ENCODE assay signal across 22 mouse cellular contexts in the genomic region with DNA sequence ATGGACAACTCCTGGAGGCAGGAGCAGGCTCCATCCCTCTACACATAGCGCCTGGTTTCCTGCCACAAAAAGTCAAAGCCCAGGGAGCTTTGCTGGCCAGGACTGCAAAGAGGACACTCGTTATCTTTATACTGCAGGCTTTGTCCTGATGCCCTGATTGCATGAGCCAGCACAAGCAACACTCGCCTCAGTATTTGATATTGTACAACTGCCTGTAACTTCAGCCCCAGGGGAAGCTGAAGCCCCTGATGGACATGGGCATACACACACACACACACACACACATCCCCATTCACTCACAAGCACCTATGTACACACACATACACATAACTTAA. TPM values are rescaled to one million over a fixed set of nuclear protein-coding genes. Genes with fewer than 3 reads are reported as not detected.
A peak's percentile ranks its signal among the peaks of the same experiment; 100 is the strongest.
DNase-seq lines count a peak whose midpoint lies in the region; ATAC-seq and TF ChIP-seq lines count a peak whose summit lies in the region.
"Had no signal": no experiment of that assay in that cellular context is flagged by ENCODE, and none has a peak within 500 bp of the region (broad histone marks: within the 10 kb centered on the region; RNA-seq: fewer than 3 reads in every experiment).

No protein-coding gene starts in this region.

- no peak for TF ChIP-seq POLR2A in MEL (IDR thresholded peaks at IDR 0.05; ENCODE audit: control insufficient read depth in 1 of 2, insufficient read depth in 1 of 2, low read depth in 1 of 2, low read length in 2 of 2, poor library complexity in 1 of 2)

- H3K27me3 ChIP-seq in MEL (ENCODE audit: control insufficient read depth in 1 of 2, insufficient read depth in 2 of 2, low read length in 2 of 2): no peaks in the 10 kb centered on the region
- H3K27me3 ChIP-seq in liver, embryonic 13.5 days: no peaks in the 10 kb centered on the region
- H3K27me3 ChIP-seq in megakaryocyte, embryonic 14.5 days (replicated peaks): peaks cover 9% of the 10 kb centered on the region
- no peaks in the 10 kb centered on the region for H3K27me3 ChIP-seq in stomach, postnatal 0 days (ENCODE audit: control insufficient read depth, insufficient read depth, low read length)
- no peaks in the 10 kb centered on the region for H3K27me3 ChIP-seq in forebrain, embryonic 13.5 days
- H3K27me3 ChIP-seq: heart, embryonic 12.5 days; limb, embryonic 12.5 days had no signal

- H3K4me1 ChIP-seq in MEL (ENCODE audit: control insufficient read depth in 1 of 2, insufficient read depth in 2 of 2, low read length in 2 of 2): peaks cover 0 to 13% of the 10 kb centered on the region in 2 experiments; a peak in 2 of 4 replicates
- peaks cover 40% of the 10 kb centered on the region for H3K4me1 ChIP-seq in liver, embryonic 13.5 days (replicated peaks)
- peaks cover 40% of the 10 kb centered on the region for H3K4me1 ChIP-seq in megakaryocyte, embryonic 14.5 days
- no peaks in the 10 kb centered on the region for H3K4me1 ChIP-seq in stomach, postnatal 0 days (replicated peaks; ENCODE audit: control insufficient read depth, insufficient read depth)
- no peaks in the 10 kb centered on the region for H3K4me1 ChIP-seq in forebrain, embryonic 13.5 days
- H3K4me1 ChIP-seq: embryonic facial prominence, embryonic 10.5 days; hindbrain, embryonic 10.5 days; limb, embryonic 12.5 days had no signal

- no peak overlapping the region for H3K4me2 ChIP-seq in liver, embryonic 13.5 days
- H3K4me2 ChIP-seq in stomach, postnatal 0 days (replicated peaks; ENCODE audit: low read depth): no peak overlapping the region
- no peak overlapping the region for H3K4me2 ChIP-seq in forebrain, embryonic 13.5 days
- H3K4me2 ChIP-seq: heart, embryonic 12.5 days; limb, embryonic 12.5 days had no signal

- no peak overlapping the region for H3K9ac ChIP-seq in MEL (ENCODE audit: control insufficient read depth, low read depth, low read length, poor library complexity, severe bottlenecking)
- H3K9ac ChIP-seq in liver, embryonic 13.5 days: peak overlapping the region; percentile 12; the same call in 1 of the 2 replicates
- no peak overlapping the region for H3K9ac ChIP-seq in stomach, postnatal 0 days (ENCODE audit: low read length)
- no peak overlapping the region for H3K9ac ChIP-seq in forebrain, embryonic 13.5 days
- H3K9ac ChIP-seq: heart, embryonic 12.5 days; limb, embryonic 12.5 days had no signal

- no peak overlapping the region for H3K4me3 ChIP-seq in MEL (ENCODE audit: control insufficient read depth in 1 of 2, insufficient read depth in 1 of 2, low read depth in 2 of 2, low read length in 2 of 2)
- no peak overlapping the region for H3K4me3 ChIP-seq in liver, embryonic 13.5 days (replicated peaks)
- peak overlapping the region; percentile 33 for H3K4me3 ChIP-seq in megakaryocyte, embryonic 14.5 days (replicated peaks)
- no peak overlapping the region for H3K4me3 ChIP-seq in stomach, postnatal 0 days (ENCODE audit: low read depth, low read length)
- no peak overlapping the region for H3K4me3 ChIP-seq in forebrain, embryonic 13.5 days
- H3K4me3 ChIP-seq: embryonic facial prominence, embryonic 10.5 days; heart, embryonic 12.5 days; hindbrain, embryonic 10.5 days; limb, embryonic 12.5 days had no signal

- no peak for TF ChIP-seq RAD21 in MEL (IDR thresholded peaks at IDR 0.05; ENCODE audit: low read depth, low read length)

- TF ChIP-seq CTCF in MEL (IDR thresholded peaks at IDR 0.05 in 2 of 3, conservative IDR thresholded peaks at IDR 0.05 in 1 of 3; ENCODE audit: control insufficient read depth in 1 of 3, insufficient read depth in 1 of 3, low read depth in 2 of 3, low read length in 3 of 3, poor library complexity in 1 of 3, severe bottlenecking in 1 of 3): no peak
- no peak for TF ChIP-seq CTCF in stomach, postnatal 0 days (IDR thresholded peaks at IDR 0.05; ENCODE audit: low read depth)

- WGBS in liver, embryonic 13.5 days (ENCODE audit: insufficient replicate concordance): 15% methylated on average over 3 of the region's 3 CpGs
- 69% methylated on average over 3 of the region's 3 CpGs for WGBS in stomach, postnatal 0 days
- 55% methylated on average over 3 of the region's 3 CpGs for WGBS in forebrain, embryonic 13.5 days

- H3K27ac ChIP-seq in MEL (ENCODE audit: control insufficient read depth, low read depth, low read length): no peak overlapping the region
- H3K27ac ChIP-seq in liver, embryonic 13.5 days: no peak overlapping the region
- no peak overlapping the region for H3K27ac ChIP-seq in stomach, postnatal 0 days (replicated peaks)
- H3K27ac ChIP-seq in forebrain, embryonic 13.5 days: no peak overlapping the region
- H3K27ac ChIP-seq: embryonic facial prominence, embryonic 10.5 days; hindbrain, embryonic 10.5 days; limb, embryonic 12.5 days had no signal

- peak; percentile 56 for ATAC-seq in erythroblast, adult 5-6 weeks (replicated peaks; ENCODE audit: low FRiP score, poor library complexity, severe bottlenecking)
- ATAC-seq in liver, embryonic 13.5 days (ENCODE audit: low read depth): peak; percentile 76
- no peak for ATAC-seq in stomach, postnatal 0 days (ENCODE audit: low FRiP score, low TSS enrichment)
- no peak for ATAC-seq in forebrain, embryonic 13.5 days
- ATAC-seq: intestine, postnatal 0 days had no signal

- H3K36me3 ChIP-seq in MEL (ENCODE audit: control insufficient read depth in 1 of 2, insufficient read depth in 2 of 2, low read length in 2 of 2): peaks cover 0 to 6% of the 10 kb centered on the region in 2 experiments; a peak in 2 of 4 replicates
- no peaks in the 10 kb centered on the region for H3K36me3 ChIP-seq in liver, embryonic 13.5 days
- H3K36me3 ChIP-seq in megakaryocyte, embryonic 14.5 days (replicated peaks; ENCODE audit: low read length): no peaks in the 10 kb centered on the region
- no peaks in the 10 kb centered on the region for H3K36me3 ChIP-seq in stomach, postnatal 0 days (ENCODE audit: control insufficient read depth, insufficient read depth, low read length)
- H3K36me3 ChIP-seq in forebrain, embryonic 13.5 days (ENCODE audit: poor library complexity, severe bottlenecking): no peaks in the 10 kb centered on the region
- H3K36me3 ChIP-seq: embryonic facial prominence, embryonic 10.5 days; heart, embryonic 12.5 days; hindbrain, embryonic 10.5 days; limb, embryonic 12.5 days had no signal

- no peaks in the 10 kb centered on the region for H3K79me2 ChIP-seq in MEL (ENCODE audit: control insufficient read depth, insufficient read depth, low read length, poor library complexity)

- TF ChIP-seq EP300 in MEL (IDR thresholded peaks at IDR 0.05; ENCODE audit: low read depth in 1 of 2, low read length in 2 of 2): peak; percentile 78 to 82
- no peak for TF ChIP-seq EP300 in stomach, postnatal 0 days (optimal IDR thresholded peaks at IDR 0.05)

- H3K9me3 ChIP-seq in MEL (replicated peaks; ENCODE audit: insufficient read depth, low read length): no peaks in the 10 kb centered on the region
- H3K9me3 ChIP-seq in liver, embryonic 13.5 days (replicated peaks): no peaks in the 10 kb centered on the region
- no peaks in the 10 kb centered on the region for H3K9me3 ChIP-seq in megakaryocyte, embryonic 14.5 days
- H3K9me3 ChIP-seq in stomach, postnatal 0 days (ENCODE audit: control insufficient read depth, low read length): no peaks in the 10 kb centered on the region
- H3K9me3 ChIP-seq in forebrain, embryonic 13.5 days (replicated peaks): no peaks in the 10 kb centered on the region
- H3K9me3 ChIP-seq: embryonic facial prominence, embryonic 10.5 days; heart, embryonic 12.5 days; hindbrain, embryonic 10.5 days; limb, embryonic 12.5 days had no signal

- peak; percentile 71 for DNase-seq in MEL (ENCODE audit: low read depth, low spot score)
- peak; percentile 54 for DNase-seq in liver, embryonic 13.5 days
- DNase-seq in stomach, postnatal 0 days (ENCODE audit: low spot score): no peak
- no peak for DNase-seq in kidney, postnatal 25 days
- DNase-seq in embryo, embryonic 10 days (ENCODE audit: low spot score): no peak
- DNase-seq: adrenal gland, postnatal 36 days; B cell, adult 2 months; cerebellum, adult 2 months; heart, adult 11 months; heart, postnatal 10 days; kidney, postnatal 36 days; lung, adult 2 months; lung, postnatal 14 days; thymus, postnatal 4 days had no signal

TF ChIP-seq in MEL, 35 proteins besides CTCF, POLR2A, EP300 and RAD21:
- no peak for TF ChIP-seq POLR2AphosphoS2 (IDR thresholded peaks at IDR 0.05; ENCODE audit: low read length)
- TF ChIP-seq NELFE (IDR thresholded peaks at IDR 0.05; ENCODE audit: low read depth, low read length): no peak
- peak; percentile 86 for TF ChIP-seq GATA1 (IDR thresholded peaks at IDR 0.05; ENCODE audit: low read depth, low read length)
- TF ChIP-seq TAL1 (IDR thresholded peaks at IDR 0.05; ENCODE audit: low read length): peak; percentile 92
- TF ChIP-seq MYB (IDR thresholded peaks at IDR 0.05; ENCODE audit: low read depth, low read length): no peak
- TF ChIP-seq TCF12 (IDR thresholded peaks at IDR 0.05; ENCODE audit: low read depth, low read length): peak; percentile 90
- no peak for TF ChIP-seq USF2 (IDR thresholded peaks at IDR 0.05; ENCODE audit: borderline replicate concordance in 1 of 2, insufficient read depth in 1 of 2, low read depth in 1 of 2, low read length in 2 of 2)
- peak; percentile 87 for TF ChIP-seq RCOR1 (IDR thresholded peaks at IDR 0.05; ENCODE audit: low read depth, low read length)
- TF ChIP-seq ZNF384 (IDR thresholded peaks at IDR 0.05; ENCODE audit: low read depth, low read length): no peak
- TF ChIP-seq ETS1 (IDR thresholded peaks at IDR 0.05; ENCODE audit: low read depth, low read length): 0 out of 2 replicates have a peak, but pooled peaks have one; percentile 18

RNA-seq across cellular contexts. Expression of a gene that starts 16.3 kb away (rescaled TPM):
- total RNA-seq in MEL (2012; rRNA removed): 74.2 and 83.5 TPM in 2 replicates
- 100 to 1,000 TPM in 1 of 2 experiments, not detected in 1; 385 TPM for polyA plus RNA-seq in MEL (2012; ENCODE audit: insufficient read depth in 1 of 2, insufficient read length in 2 of 2, low read depth in 1 of 2, low replicate concordance in 2 of 2, missing spikeins in 1 of 2)
- 83.2 and 88.2 TPM in 2 replicates for total RNA-seq in erythroblast, adult 5-6 weeks (2015; ENCODE audit: low replicate concordance)
- total RNA-seq in erythroblast, adult 5-6 weeks (2017; ENCODE audit: low replicate concordance): 20.1 and 35.3 TPM in 2 replicates
- polyA plus RNA-seq in liver, embryonic 13.5 days (2015; fragmentation: Nextera tagmentation; extraction: Ambion mirVana): 327 and 339 TPM in 2 replicates
- 984 and 2,235 TPM in 2 replicates for polyA plus RNA-seq in megakaryocyte, embryonic 14.5 days (2012; ENCODE audit: insufficient read depth, low replicate concordance)
- polyA plus RNA-seq in stomach, postnatal 0 days (2015; fragmentation: Nextera tagmentation; extraction: Ambion mirVana): 331 and 337 TPM in 2 replicates
- polyA plus RNA-seq in forebrain, embryonic 13.5 days (2015; fragmentation: Nextera tagmentation; extraction: Ambion mirVana): 204 and 245 TPM in 2 replicates

Comparison
In these comparisons a context has a peak if more than half of its experiments do, and no peak if none do; other contexts are left out.
1. DNase-seq: peak in MEL (single experiment) and liver, embryonic 13.5 days (single experiment); none in stomach, postnatal 0 days (single experiment), kidney, postnatal 25 days (0 of 2) and embryo, embryonic 10 days (single experiment).
2. ATAC-seq: peak in erythroblast, adult 5-6 weeks (single experiment) and liver, embryonic 13.5 days (single experiment); none in stomach, postnatal 0 days (single experiment) and forebrain, embryonic 13.5 days (single experiment).